In genomic region chr17:24953291-24953690, GRCm38 (mm10) we compare ENCODE assay signal across 17 mouse cellular contexts. TPM values are rescaled to one million over a fixed set of nuclear protein-coding genes. Genes with fewer than 3 reads are reported as not detected.
DNase-seq lines count a peak whose midpoint lies in the region; ATAC-seq lines count a peak whose summit lies in the region.
"Had no signal": no experiment of that assay in that cellular context is flagged by ENCODE, and none has a peak within 500 bp of the region (broad histone marks: within the 10 kb centered on the region; RNA-seq: fewer than 3 reads in every experiment).

No protein-coding gene starts in this region.

- peak; percentile 76; the same call in 1 of the 2 replicates for ATAC-seq in intestine, embryonic 16.5 days
- peak; percentile 55 for ATAC-seq in liver, embryonic 15.5 days (ENCODE audit: insufficient read depth)
- ATAC-seq in midbrain, embryonic 13.5 days, result no peak
- ATAC-seq: midbrain, embryonic 15.5 days had no signal

- no peak overlapping the region for H3K4me2 ChIP-seq in intestine, embryonic 16.5 days (ENCODE audit: low read depth, low read length)
- no peak overlapping the region for H3K4me2 ChIP-seq in liver, embryonic 15.5 days
- H3K4me2 ChIP-seq in midbrain, embryonic 13.5 days (replicated peaks), result no peak overlapping the region
- H3K4me2 ChIP-seq: embryonic facial prominence, embryonic 15.5 days; lung, embryonic 14.5 days; midbrain, embryonic 15.5 days had no signal

- H3K9ac ChIP-seq in intestine, embryonic 16.5 days (ENCODE audit: low read depth, low read length), result no peak overlapping the region
- no peak overlapping the region for H3K9ac ChIP-seq in liver, embryonic 15.5 days
- no peak overlapping the region for H3K9ac ChIP-seq in midbrain, embryonic 13.5 days (replicated peaks)
- H3K9ac ChIP-seq: embryonic facial prominence, embryonic 15.5 days; lung, embryonic 14.5 days; midbrain, embryonic 15.5 days had no signal

- 62% methylated on average over 2 of the region's 2 CpGs for WGBS in intestine, embryonic 16.5 days
- 78% methylated on average over 2 of the region's 2 CpGs for WGBS in liver, embryonic 15.5 days (ENCODE audit: insufficient replicate concordance)
- 96% methylated on average over 2 of the region's 2 CpGs for WGBS in midbrain, embryonic 13.5 days

- H3K4me1 ChIP-seq in intestine, embryonic 16.5 days (ENCODE audit: control insufficient read depth, insufficient read depth, low read length), result peaks cover 16% of the 10 kb centered on the region
- peaks cover 43% of the 10 kb centered on the region for H3K4me1 ChIP-seq in liver, embryonic 15.5 days (replicated peaks)
- H3K4me1 ChIP-seq in midbrain, embryonic 13.5 days (replicated peaks), result no peaks in the 10 kb centered on the region
- H3K4me1 ChIP-seq: midbrain, embryonic 15.5 days had no signal

- H3K9me3 ChIP-seq in intestine, embryonic 16.5 days (ENCODE audit: control insufficient read depth, low read length), result no peaks in the 10 kb centered on the region
- H3K9me3 ChIP-seq in liver, embryonic 15.5 days (replicated peaks), result no peaks in the 10 kb centered on the region
- no peaks in the 10 kb centered on the region for H3K9me3 ChIP-seq in midbrain, embryonic 13.5 days
- H3K9me3 ChIP-seq: embryonic facial prominence, embryonic 15.5 days; forebrain, embryonic 10.5 days; midbrain, embryonic 15.5 days had no signal

- no peak overlapping the region for H3K27ac ChIP-seq in intestine, embryonic 16.5 days (ENCODE audit: low read length)
- H3K27ac ChIP-seq in liver, embryonic 15.5 days (replicated peaks), result no peak overlapping the region
- H3K27ac ChIP-seq in midbrain, embryonic 13.5 days, result no peak overlapping the region
- H3K27ac ChIP-seq: embryonic facial prominence, embryonic 15.5 days; forebrain, embryonic 10.5 days; midbrain, embryonic 15.5 days had no signal

- H3K36me3 ChIP-seq in intestine, embryonic 16.5 days (ENCODE audit: control insufficient read depth, insufficient read depth, low read length), result 0 out of 2 replicates have a peak, but pooled peaks cover 8% of the 10 kb centered on the region
- H3K36me3 ChIP-seq in liver, embryonic 15.5 days (replicated peaks), result peaks cover 79% of the 10 kb centered on the region
- H3K36me3 ChIP-seq in midbrain, embryonic 13.5 days, result peaks cover 70% of the 10 kb centered on the region

- DNase-seq in kidney, adult 8-10 months, result peak; percentile 80 to 91
- DNase-seq in kidney, postnatal 25 days, result peak; percentile 84 to 85
- DNase-seq in thymus, postnatal 36 days, result no peak
- DNase-seq in ovary, adult 18-20 months (ENCODE audit: low spot score), result no peak
- no peak for DNase-seq in right cerebral cortex, postnatal 4 days
- DNase-seq: adrenal gland, postnatal 25 days; cerebellum, adult 2 months; gastrocnemius, postnatal 14 days; layer of hippocampus, postnatal 36 days; left cerebral cortex, postnatal 4 days; lung, embryonic 14.5 days had no signal

- H3K27me3 ChIP-seq in intestine, embryonic 16.5 days (replicated peaks; ENCODE audit: control insufficient read depth, insufficient read depth, low read length), result no peaks in the 10 kb centered on the region
- H3K27me3 ChIP-seq in liver, embryonic 15.5 days, result no peaks in the 10 kb centered on the region
- no peaks in the 10 kb centered on the region for H3K27me3 ChIP-seq in midbrain, embryonic 13.5 days
- H3K27me3 ChIP-seq: embryonic facial prominence, embryonic 15.5 days; midbrain, embryonic 15.5 days had no signal

- H3K4me3 ChIP-seq in intestine, embryonic 16.5 days (ENCODE audit: low read length), result no peak overlapping the region
- H3K4me3 ChIP-seq in liver, embryonic 15.5 days (replicated peaks), result no peak overlapping the region
- H3K4me3 ChIP-seq in midbrain, embryonic 13.5 days (replicated peaks), result no peak overlapping the region
- H3K4me3 ChIP-seq: embryonic facial prominence, embryonic 15.5 days; forebrain, embryonic 10.5 days; midbrain, embryonic 15.5 days had no signal

RNA-seq across cellular contexts. Expression of gene Jpt2, which starts 7.2 kb away (rescaled TPM):
- polyA plus RNA-seq in intestine, embryonic 16.5 days (2015; fragmentation: Nextera tagmentation; extraction: Ambion mirVana), result 146 and 163 TPM in 2 replicates
- 60.0 and 62.4 TPM in 2 replicates for polyA plus RNA-seq in liver, embryonic 15.5 days (2015; fragmentation: Nextera tagmentation; extraction: Ambion mirVana)
- polyA plus RNA-seq in midbrain, embryonic 13.5 days (2015; fragmentation: Nextera tagmentation; extraction: Ambion mirVana), result 146 and 161 TPM in 2 replicates

RNA-seq across cellular contexts. Expression of gene Mapk8ip3, which starts 16.5 kb away (rescaled TPM):
- polyA plus RNA-seq in intestine, embryonic 16.5 days (2015; fragmentation: Nextera tagmentation; extraction: Ambion mirVana), result 20.2 and 21.8 TPM in 2 replicates
- 8.3 and 10.0 TPM in 2 replicates for polyA plus RNA-seq in liver, embryonic 15.5 days (2015; fragmentation: Nextera tagmentation; extraction: Ambion mirVana)
- 83.1 and 83.8 TPM in 2 replicates for polyA plus RNA-seq in midbrain, embryonic 13.5 days (2015; fragmentation: Nextera tagmentation; extraction: Ambion mirVana)

RNA-seq across cellular contexts. Expression of gene Nme3, which starts 57.0 kb away (rescaled TPM):
- 76.8 and 77.1 TPM in 2 replicates for polyA plus RNA-seq in intestine, embryonic 16.5 days (2015; fragmentation: Nextera tagmentation; extraction: Ambion mirVana)
- polyA plus RNA-seq in liver, embryonic 15.5 days (2015; fragmentation: Nextera tagmentation; extraction: Ambion mirVana), result 53.4 and 60.1 TPM in 2 replicates
- polyA plus RNA-seq in midbrain, embryonic 13.5 days (2015; fragmentation: Nextera tagmentation; extraction: Ambion mirVana), result 74.1 and 76.8 TPM in 2 replicates

RNA-seq across cellular contexts. Expression of gene Mrps34, which starts 58.4 kb away (rescaled TPM):
- polyA plus RNA-seq in intestine, embryonic 16.5 days (2015; fragmentation: Nextera tagmentation; extraction: Ambion mirVana), result 121 and 129 TPM in 2 replicates
- 52.3 and 52.8 TPM in 2 replicates for polyA plus RNA-seq in liver, embryonic 15.5 days (2015; fragmentation: Nextera tagmentation; extraction: Ambion mirVana)
- 73.0 and 82.3 TPM in 2 replicates for polyA plus RNA-seq in midbrain, embryonic 13.5 days (2015; fragmentation: Nextera tagmentation; extraction: Ambion mirVana)

RNA-seq across cellular contexts. Expression of gene Eme2, which starts 58.4 kb away (rescaled TPM):
- polyA plus RNA-seq in intestine, embryonic 16.5 days (2015; fragmentation: Nextera tagmentation; extraction: Ambion mirVana), result 28.3 and 33.0 TPM in 2 replicates
- 11.5 and 13.0 TPM in 2 replicates for polyA plus RNA-seq in liver, embryonic 15.5 days (2015; fragmentation: Nextera tagmentation; extraction: Ambion mirVana)
- polyA plus RNA-seq in midbrain, embryonic 13.5 days (2015; fragmentation: Nextera tagmentation; extraction: Ambion mirVana), result 36.8 and 38.4 TPM in 2 replicates

Comparison
In these comparisons a context has a peak if more than half of its experiments do, and no peak if none do; other contexts are left out.
1. DNase-seq: peak in kidney, adult 8-10 months (2 of 2) and kidney, postnatal 25 days (2 of 2); none in thymus, postnatal 36 days (0 of 2), ovary, adult 18-20 months (single experiment) and right cerebral cortex, postnatal 4 days (single experiment).